Mouse (Mus musculus) hindbrain, embryonic 12.5 days (tissue): ENCODE data around the gene Akt1s1. TPM values are rescaled to one million over a fixed set of nuclear protein-coding genes. Genes with fewer than 3 reads are reported as not detected.

Experiments used
- ATAC-seq: fragments of 200-750 bp; cut with Nextera tagmentation; 2 replicates; pipeline ENCODE4 v1.8.0; 2017; ENCODE audit warnings: moderate TSS enrichment; ENCODE audit not compliant: low FRiP score
- H3K27ac ChIP-seq: fragments of 300-500 bp; sonication (generic); 2 replicates; pipeline ENCODE4 v1.5.1; 2016; ENCODE audit warnings: mild to moderate bottlenecking
- H3K27me3 ChIP-seq: fragments of 300-500 bp; sonication (generic); 2 replicates; pipeline ENCODE4 v1.6.1; 2016; ENCODE audit warnings: mild to moderate bottlenecking
- H3K36me3 ChIP-seq: fragments of 300-500 bp; sonication (generic); 2 replicates; pipeline ENCODE4 v1.6.1; 2016; ENCODE audit warnings: mild to moderate bottlenecking
- H3K4me1 ChIP-seq: fragments of 300-500 bp; sonication (generic); 2 replicates; pipeline ENCODE4 v1.6.1; 2016
- H3K4me2 ChIP-seq: fragments of 300-500 bp; sonication (generic); replicated peaks from 2 replicates; pipeline ENCODE4 v1.6.1; 2016; ENCODE audit warnings: mild to moderate bottlenecking
- H3K4me3 ChIP-seq: fragments of 300-500 bp; sonication (generic); 2 replicates; pipeline ENCODE4 v1.5.1; 2016; ENCODE audit warnings: mild to moderate bottlenecking
- H3K9ac ChIP-seq: fragments of 300-500 bp; sonication (generic); 2 replicates; pipeline ENCODE4 v1.6.1; 2016; ENCODE audit warnings: mild to moderate bottlenecking, moderate library complexity
- H3K9me3 ChIP-seq: fragments of 300-500 bp; sonication (generic); replicated peaks from 2 replicates; pipeline ENCODE4 v1.6.1; 2016; ENCODE audit warnings: mild to moderate bottlenecking
- WGBS: fragments of 180-500 bp; shearing (Covaris S2); methylation state at CpG from one replicate; pipeline ENCODE4 v1.1.7; 2016; 5-methylcytosine and 5-hydroxymethylcytosine counted together
- polyA plus RNA-seq: library from polyadenylated mRNA; unstranded; fragments of >200 nt; fragmentation: Nextera tagmentation; extraction: Ambion mirVana; gene quantifications from 2 replicates; pipeline ENCODE4 v1.2.1, GENCODE M21; 2016

The Akt1s1 gene
- polyA plus RNA-seq, 1 experiment from 2014 or later: 99.3 TPM

DNA sequence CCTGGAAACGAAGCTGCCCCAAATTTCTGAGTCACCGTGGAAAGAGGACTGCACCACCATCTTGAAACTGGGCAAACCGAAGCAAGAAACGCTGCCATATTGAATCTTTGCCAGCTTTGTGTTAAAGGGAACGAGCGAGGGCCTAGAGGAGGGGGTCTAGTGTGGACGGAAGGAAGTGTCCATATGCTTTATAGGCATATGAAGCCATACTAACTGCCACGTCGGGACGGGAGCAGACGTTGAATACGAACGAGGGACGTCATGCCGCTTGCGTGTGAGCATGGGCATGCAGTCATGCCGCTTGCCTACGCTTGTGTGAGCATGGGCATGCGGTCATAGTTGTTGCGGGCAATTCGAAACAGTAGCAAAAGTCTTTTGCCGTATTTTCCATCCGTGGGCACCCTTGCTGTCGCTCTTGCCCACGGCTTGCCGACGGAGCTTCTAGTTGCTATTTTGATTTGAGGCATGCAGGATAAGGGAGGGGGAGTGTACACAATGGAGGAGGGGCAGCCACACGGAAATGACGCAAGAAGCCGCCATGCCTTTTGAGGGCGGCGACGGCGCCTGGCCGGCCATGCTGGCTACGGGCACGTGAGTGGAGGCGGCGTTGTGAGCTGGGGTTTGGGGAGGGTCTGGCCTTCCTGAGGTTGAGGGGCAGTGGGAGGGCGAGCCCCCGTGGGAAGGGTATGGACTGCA lies 773 bp downstream of the Akt1s1 start:
- H3K27ac ChIP-seq: peak overlapping the region; percentile 97
- peak overlapping the region; percentile 76 for H3K9ac ChIP-seq
- WGBS: under 1% methylated on average over 41 of the region's 41 CpGs
- H3K36me3 ChIP-seq: peaks cover 27% of the 10 kb centered on the region
- H3K9me3 ChIP-seq: no peaks in the 10 kb centered on the region
- no peaks in the 10 kb centered on the region for H3K27me3 ChIP-seq
- H3K4me1 ChIP-seq: peaks cover 40% of the 10 kb centered on the region
- H3K4me3 ChIP-seq: peak overlapping the region; percentile 70
- peak overlapping the region; percentile 78 for H3K4me2 ChIP-seq
- peak; percentile 76 for ATAC-seq

DNA sequence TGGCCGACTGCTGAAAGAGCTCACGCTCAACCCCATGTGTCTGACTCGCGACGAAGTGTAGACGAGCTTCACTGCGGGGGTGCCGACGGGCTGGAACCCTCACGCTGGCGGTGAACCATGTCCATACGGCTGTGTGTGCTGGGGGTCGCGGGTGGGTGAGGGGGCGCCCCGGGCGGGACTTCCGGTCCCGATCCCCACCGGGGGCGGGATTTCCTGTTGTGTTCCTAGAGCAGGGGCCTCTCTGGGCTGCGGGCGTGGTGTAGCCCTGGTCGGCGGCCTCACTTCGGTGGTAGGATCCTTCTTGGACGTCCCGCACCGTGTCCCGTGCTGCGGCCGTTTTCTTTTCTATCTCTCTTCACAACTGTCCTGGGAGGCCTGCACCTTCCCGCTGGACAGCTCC lies 1.4 kb downstream of the Akt1s1 start:
- peak overlapping the region; percentile 70 for H3K4me3 ChIP-seq
- peak overlapping the region; percentile 78 for H3K4me2 ChIP-seq
- H3K4me1 ChIP-seq: peaks cover 46% of the 10 kb centered on the region
- H3K36me3 ChIP-seq: peaks cover 21% of the 10 kb centered on the region
- H3K27ac ChIP-seq: peak overlapping the region; percentile 97
- peak; percentile 39 for ATAC-seq
- 0% methylated on average over 31 of the region's 33 CpGs for WGBS
- no peaks in the 10 kb centered on the region for H3K27me3 ChIP-seq
- no peaks in the 10 kb centered on the region for H3K9me3 ChIP-seq
- peak overlapping the region; percentile 76 for H3K9ac ChIP-seq

DNA sequence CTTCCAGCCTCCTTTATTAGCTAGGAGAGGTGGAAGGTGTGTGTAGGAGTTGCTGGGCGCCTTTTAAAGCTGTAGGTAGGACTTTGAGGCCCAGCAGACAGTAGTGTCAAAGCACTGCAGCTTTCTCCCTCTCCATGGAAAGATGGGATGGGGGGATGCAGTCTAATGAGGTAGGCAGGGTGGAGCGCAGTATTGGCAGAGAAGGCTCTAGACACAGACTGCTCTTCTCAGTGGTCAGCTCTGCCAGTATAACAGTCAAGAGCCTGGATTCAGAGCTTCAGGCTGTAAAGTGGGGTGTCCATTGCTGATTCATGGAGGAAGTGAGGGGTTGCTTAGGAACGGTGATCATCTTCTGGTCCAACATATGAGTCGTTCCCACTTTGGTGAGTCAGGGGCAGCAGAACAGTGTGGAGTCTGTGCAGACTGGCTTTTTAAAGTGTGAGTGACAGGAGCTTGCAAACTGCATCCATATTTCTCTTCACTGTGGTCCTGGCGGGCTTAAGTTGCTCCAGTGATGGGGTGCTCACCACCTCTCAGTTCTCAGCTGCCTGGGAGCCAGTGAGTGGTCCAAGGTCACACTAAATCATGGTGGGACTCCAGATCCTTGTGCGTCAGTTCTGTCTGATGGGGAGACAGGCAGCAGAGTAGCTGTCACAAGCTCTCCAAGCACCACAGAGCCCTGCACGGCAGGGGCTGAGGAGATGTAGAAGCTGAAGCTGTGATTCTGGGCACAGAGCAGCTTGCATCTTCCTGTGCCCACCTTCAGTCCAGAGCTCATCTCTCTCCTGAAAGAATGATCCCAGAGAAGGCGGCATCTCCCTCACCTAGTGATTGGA lies 2.2 kb downstream of the Akt1s1 start:
- Histone ChIP-seq H3K4me2 (peak overlapping the region; percentile 78), H3K27me3 (no peaks in the 10 kb centered on the region), H3K4me3 (peak overlapping the region; percentile 70), H3K4me1 (peaks cover 49% of the 10 kb centered on the region), H3K9me3 (no peaks in the 10 kb centered on the region), H3K36me3 (peaks cover 13% of the 10 kb centered on the region), H3K27ac (peak overlapping the region; percentile 97; the same call in 1 of the 2 replicates), H3K9ac (peak overlapping the region; percentile 76)
- ATAC-seq: no peak
- 83% methylated on average over 8 of the region's 8 CpGs for WGBS

DNA sequence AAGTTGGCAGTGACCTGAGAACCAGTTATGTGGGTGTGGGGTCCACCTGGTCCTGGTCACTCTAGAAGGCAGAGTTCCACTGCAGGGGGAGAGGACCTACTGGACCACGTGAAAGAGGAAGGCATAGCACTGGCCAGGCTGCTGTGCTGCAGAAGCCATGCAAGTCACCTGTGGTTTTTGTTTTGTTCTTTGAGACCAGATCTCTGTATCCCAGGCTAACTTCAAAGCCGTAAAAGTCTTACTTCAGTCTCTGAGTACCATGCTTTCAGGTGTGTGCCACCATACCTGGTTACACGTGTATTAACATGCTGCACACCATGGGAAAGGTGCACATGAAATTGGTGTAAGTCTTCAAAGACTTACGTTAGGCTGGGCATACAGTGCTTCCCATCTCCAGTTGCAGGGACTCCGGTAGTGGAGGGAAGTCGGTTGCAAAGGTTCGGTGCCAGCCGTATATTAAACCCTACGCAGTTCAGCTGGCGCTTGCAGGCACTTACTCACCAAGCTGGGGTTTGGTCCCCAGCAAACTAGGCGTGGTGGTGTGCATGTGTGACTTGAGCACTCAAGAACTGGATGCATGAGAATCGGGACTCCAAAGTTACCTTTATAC lies 2.9 kb downstream of the Akt1s1 start:
- WGBS: 92% methylated on average over 12 of the region's 12 CpGs
- H3K36me3 ChIP-seq: peaks cover 6% of the 10 kb centered on the region
- H3K9ac ChIP-seq: no peak overlapping the region
- peaks cover 54% of the 10 kb centered on the region for H3K4me1 ChIP-seq
- no peaks in the 10 kb centered on the region for H3K27me3 ChIP-seq
- H3K9me3 ChIP-seq: no peaks in the 10 kb centered on the region
- ATAC-seq: no peak
- no peak overlapping the region for H3K27ac ChIP-seq
- H3K4me2 ChIP-seq: peak overlapping the region; percentile 78; the same call in 1 of the 2 replicates
- H3K4me3 ChIP-seq: no peak overlapping the region

DNA sequence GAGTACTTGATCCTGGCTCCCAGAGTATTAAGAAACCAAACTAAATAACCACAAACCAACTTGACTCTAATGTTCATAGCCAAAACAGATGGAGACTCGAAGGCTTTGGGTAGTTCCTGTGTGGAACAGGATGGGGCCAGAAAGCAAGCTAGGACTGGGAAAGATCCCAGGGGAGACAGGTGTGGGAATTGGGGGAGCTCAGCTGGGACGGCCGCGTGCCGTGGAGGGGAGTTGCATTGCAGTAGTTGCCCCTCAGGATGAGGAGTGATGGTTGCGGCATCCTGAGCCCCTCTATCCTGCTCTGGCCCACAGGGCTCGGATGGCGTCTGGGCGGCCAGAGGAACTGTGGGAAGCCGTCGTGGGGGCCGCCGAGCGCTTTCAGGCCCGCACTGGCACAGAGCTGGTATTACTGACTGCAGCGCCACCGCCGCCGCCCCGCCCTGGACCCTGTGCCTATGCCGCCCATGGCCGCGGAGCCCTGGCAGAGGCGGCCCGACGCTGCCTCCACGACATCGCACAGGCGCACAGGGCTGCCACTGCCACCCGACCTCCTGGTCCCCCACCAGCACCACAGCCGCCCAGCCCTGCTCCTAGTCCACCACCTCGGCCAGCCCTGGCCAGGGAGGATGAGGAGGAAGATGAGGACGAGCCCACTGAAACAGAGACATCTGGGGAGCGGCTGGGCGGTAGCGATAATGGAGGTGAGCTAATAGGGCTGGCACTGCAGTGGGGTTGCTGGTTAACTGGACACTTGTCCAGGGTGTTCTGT lies 3.7 kb downstream of the Akt1s1 start:
- Histone ChIP-seq H3K27me3 (no peaks in the 10 kb centered on the region), H3K9ac (0 out of 2 replicates have a peak overlapping the region, but pooled peaks have one; percentile 8), H3K9me3 (no peaks in the 10 kb centered on the region), H3K27ac (no peak overlapping the region), H3K4me1 (peaks cover 52% of the 10 kb centered on the region), H3K36me3 (peaks cover 5% of the 10 kb centered on the region), H3K4me3 (0 out of 2 replicates have a peak overlapping the region, but pooled peaks have one; percentile 10), H3K4me2 (0 out of 2 replicates have a peak overlapping the region, but pooled peaks have one; percentile 3)
- ATAC-seq: no peak
- WGBS: 89% methylated on average over 35 of the region's 36 CpGs

DNA sequence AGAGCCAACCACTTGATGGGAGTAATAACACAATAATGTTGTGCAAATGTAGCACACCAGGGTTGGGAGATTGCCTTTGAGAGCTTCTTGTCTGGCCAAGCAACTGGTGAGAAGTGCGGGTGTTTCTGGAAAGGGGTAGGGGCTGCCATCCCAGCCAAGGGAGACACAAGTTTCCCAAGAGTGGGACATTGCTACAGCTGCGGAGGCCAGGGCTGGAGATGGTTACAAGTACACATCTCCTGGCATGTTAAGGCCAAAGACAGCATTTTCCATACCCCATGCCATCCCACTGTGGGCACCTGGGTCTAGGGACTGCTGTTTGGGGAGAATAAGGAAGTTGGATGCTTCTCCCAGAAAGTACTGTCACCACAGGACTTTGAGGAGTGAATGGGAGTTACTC lies 4.3 kb downstream of the Akt1s1 start:
- Histone ChIP-seq H3K9ac (0 out of 2 replicates have a peak overlapping the region, but pooled peaks have one; percentile 8), H3K4me3 (0 out of 2 replicates have a peak overlapping the region, but pooled peaks have one; percentile 10), H3K4me2 (0 out of 2 replicates have a peak overlapping the region, but pooled peaks have one; percentile 3), H3K4me1 (peaks cover 50% of the 10 kb centered on the region), H3K27ac (no peak overlapping the region), H3K9me3 (no peaks in the 10 kb centered on the region), H3K36me3 (peaks cover 5% of the 10 kb centered on the region), H3K27me3 (no peaks in the 10 kb centered on the region)
- ATAC-seq: no peak
- WGBS: 88% methylated on average over 2 of the region's 2 CpGs

DNA sequence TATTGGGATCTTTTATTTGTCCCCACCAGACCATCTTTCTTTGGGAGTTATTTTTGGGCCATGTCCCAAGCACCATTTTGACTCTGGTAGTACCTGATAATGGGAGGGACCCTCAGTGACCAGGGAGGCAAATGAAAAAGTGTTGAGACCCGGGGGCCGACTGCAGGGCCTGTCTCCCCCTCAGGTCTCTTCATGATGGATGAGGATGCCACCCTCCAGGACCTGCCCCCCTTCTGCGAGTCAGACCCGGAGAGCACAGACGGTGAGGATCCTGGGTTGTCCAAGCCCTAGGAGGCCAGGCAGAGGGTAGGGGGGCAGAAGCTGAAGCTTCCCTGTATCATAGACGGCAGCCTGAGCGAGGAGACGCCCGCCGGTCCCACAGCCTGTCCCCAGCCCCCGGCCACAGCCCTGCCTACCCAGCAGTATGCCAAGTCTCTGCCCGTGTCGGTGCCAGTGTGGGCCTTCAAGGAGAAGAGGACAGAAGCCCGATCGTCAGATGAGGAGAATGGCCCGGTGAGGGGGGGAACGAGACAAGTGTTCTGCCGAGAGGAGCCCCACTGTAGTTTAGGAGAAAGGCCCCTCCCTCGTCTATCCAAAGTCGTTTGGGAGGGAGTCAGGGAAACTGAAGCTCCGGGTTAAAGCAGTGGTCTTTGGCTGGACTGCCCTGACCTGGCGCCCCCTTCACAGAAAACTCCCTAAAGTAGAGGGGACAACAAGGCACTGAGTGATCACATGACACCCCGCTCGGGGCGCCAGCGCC lies 5.0 kb downstream of the Akt1s1 start:
- Histone ChIP-seq H3K4me1 (peaks cover 56% of the 10 kb centered on the region), H3K27me3 (no peaks in the 10 kb centered on the region), H3K4me2 (peak overlapping the region; percentile 90), H3K36me3 (peaks cover 5% of the 10 kb centered on the region), H3K4me3 (peak overlapping the region; percentile 43), H3K27ac (peak overlapping the region; percentile 92), H3K9me3 (no peaks in the 10 kb centered on the region), H3K9ac (peak overlapping the region; percentile 71)
- ATAC-seq: no peak
- WGBS: 28% methylated on average over 26 of the region's 26 CpGs

DNA sequence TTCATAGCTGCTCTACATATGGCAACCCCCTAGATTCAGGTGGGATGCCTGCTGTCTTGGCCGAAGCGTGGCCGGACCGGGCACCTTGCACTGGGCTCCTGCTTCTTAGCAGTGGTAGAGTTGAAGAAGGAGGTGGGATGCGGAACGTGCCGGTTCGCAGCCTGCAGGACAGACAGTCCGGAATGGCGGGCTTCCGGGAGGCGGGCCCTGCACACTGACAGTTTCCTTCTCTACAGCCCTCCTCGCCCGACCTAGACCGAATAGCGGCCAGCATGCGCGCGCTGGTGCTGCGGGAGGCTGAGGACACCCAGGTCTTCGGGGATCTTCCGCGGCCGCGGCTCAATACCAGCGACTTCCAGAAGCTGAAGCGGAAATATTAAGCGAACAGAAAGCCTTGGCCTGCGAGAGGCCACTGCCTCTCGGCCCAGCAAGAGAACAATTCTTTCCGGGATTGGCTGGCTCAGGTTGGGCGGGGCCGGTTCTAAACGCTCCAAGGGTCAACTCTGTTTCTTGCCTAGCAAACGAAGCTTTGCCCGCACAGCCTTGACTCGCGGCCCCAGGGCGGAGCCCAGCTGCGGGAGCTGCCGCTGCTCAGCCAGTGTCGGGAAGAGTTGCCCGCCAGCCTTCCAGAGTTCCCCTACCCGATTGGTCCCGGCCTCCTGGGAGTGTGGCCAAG lies 5.7 kb downstream of the Akt1s1 start:
- Histone ChIP-seq H3K36me3 (peaks cover 5% of the 10 kb centered on the region), H3K27ac (peak overlapping the region; percentile 92), H3K9ac (peak overlapping the region; percentile 71), H3K4me3 (peak overlapping the region; percentile 43), H3K9me3 (no peaks in the 10 kb centered on the region), H3K27me3 (no peaks in the 10 kb centered on the region), H3K4me1 (peaks cover 56% of the 10 kb centered on the region), H3K4me2 (peak overlapping the region; percentile 90)
- 1% methylated on average over 45 of the region's 45 CpGs for WGBS
- peak; percentile 14 for ATAC-seq

DNA sequence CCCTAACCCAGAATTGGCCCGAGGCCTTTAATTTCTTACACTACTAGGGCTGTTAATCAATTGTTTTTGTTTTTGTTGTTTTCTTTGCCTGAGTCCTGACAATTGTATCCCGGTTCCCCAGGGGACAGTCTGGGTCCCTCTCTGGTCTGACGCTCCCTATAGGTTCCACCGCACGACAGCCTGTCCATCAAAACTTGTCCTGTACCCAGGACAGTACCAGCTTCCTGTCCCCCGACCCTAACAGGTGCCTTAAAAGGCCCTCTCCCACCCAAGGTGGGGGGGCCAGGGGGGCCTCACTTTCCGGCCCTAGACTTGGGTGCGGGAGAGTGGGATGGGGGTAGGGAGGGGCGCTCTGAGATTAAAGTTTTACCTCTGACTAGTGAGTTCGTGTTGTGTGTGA lies 6.2 kb downstream of the Akt1s1 start:
- Histone ChIP-seq H3K4me1 (peaks cover 56% of the 10 kb centered on the region), H3K27me3 (no peaks in the 10 kb centered on the region), H3K36me3 (peaks cover 10% of the 10 kb centered on the region), H3K9me3 (no peaks in the 10 kb centered on the region), H3K4me3 (peak overlapping the region; percentile 43), H3K4me2 (peak overlapping the region; percentile 90), H3K27ac (peak overlapping the region; percentile 92), H3K9ac (peak overlapping the region; percentile 71)
- ATAC-seq: no peak
- 41% methylated on average over 10 of the region's 10 CpGs for WGBS

DNA sequence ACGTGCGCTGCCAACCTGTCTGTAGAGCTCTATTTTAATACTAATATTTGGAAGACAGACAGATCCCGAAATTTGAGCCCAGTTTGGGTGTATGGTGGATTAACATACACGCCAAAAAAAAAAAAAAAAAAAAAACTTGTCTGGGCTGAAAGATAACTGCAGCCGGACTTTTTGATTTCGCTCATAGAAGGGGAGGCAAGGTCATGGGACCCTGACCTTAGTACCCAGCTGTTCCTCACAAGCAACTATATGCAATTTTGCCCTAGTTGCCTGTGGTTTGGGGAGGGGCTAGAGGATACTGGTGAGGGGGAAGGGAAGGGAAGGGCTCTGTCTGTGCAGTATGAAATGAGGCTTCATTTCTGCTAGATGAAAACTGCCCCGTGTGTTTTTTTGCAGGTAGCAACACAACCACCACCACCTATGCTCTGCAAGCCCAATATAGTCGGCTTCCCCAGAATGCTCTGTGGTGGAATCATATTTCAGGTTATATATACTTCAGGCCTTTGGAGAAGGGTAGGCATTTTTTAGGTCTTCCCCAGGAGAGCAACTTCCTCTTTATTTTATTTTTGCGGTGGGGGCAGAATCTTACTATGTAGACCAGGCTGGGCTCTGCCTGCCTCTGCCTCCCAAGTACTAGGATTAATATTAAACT lies 7.6 kb downstream of the Akt1s1 start:
- Histone ChIP-seq H3K27me3 (no peaks in the 10 kb centered on the region), H3K27ac (peak overlapping the region; percentile 92), H3K36me3 (peaks cover 13% of the 10 kb centered on the region), H3K4me2 (peak overlapping the region; percentile 93), H3K9ac (peak overlapping the region; percentile 92; the same call in 1 of the 2 replicates), H3K4me3 (peak overlapping the region; percentile 68), H3K4me1 (peaks cover 52% of the 10 kb centered on the region), H3K9me3 (no peaks in the 10 kb centered on the region)
- ATAC-seq: no peak
- WGBS: 64% methylated on average over 9 of the region's 9 CpGs
